33 mouse cellular contexts compared by ENCODE assay signal in the genomic region with DNA sequence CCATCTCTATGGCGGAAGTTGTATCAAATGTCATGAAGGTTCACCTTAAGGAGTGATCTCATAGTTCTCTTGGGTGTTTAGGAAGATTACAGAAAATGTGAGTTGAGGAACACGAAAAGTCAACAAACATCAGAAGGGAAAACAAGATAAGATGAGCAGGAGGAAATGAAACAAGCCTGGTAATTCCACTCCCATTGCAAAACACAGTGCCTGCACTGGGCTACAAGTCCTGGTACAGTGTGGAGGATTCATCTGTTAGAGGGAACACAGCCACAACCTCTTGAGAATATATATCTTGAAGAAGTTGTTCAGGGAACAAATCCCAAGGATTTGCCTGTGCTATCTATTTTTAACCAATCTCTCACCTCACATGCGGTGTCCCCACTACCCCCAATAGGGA.
"Had no signal": no experiment of that assay in that cellular context is flagged by ENCODE, and none has a peak within 500 bp of the region (broad histone marks: within the 10 kb centered on the region; RNA-seq: fewer than 3 reads in every experiment).

No protein-coding gene starts in this region.

- H3K36me3 ChIP-seq: hindbrain, embryonic 10.5 days; hindbrain, embryonic 13.5 days; hindbrain, embryonic 15.5 days; intestine, embryonic 15.5 days had no signal

- H3K27ac ChIP-seq: heart, embryonic 10.5 days; heart, embryonic 13.5 days; heart, embryonic 15.5 days; hindbrain, embryonic 10.5 days; hindbrain, embryonic 13.5 days; hindbrain, embryonic 14.5 days; hindbrain, embryonic 15.5 days; hindbrain, postnatal 0 days; intestine, embryonic 15.5 days; kidney, embryonic 15.5 days; kidney, postnatal 0 days; layer of hippocampus, adult 2 months had no signal

- ATAC-seq: hindbrain, embryonic 16.5 days; hindbrain, postnatal 0 days; inflammation-experienced regulatory T-cells, adult 6 months; intestine, embryonic 15.5 days; intestine, embryonic 16.5 days; intestine, postnatal 0 days had no signal

- H3K27me3 ChIP-seq: heart, embryonic 13.5 days; heart, embryonic 15.5 days; hindbrain, embryonic 13.5 days; hindbrain, embryonic 15.5 days; intestine, embryonic 15.5 days; kidney, embryonic 15.5 days had no signal

- H3K4me1 ChIP-seq: heart, embryonic 15.5 days; hindbrain, embryonic 10.5 days; hindbrain, embryonic 13.5 days; hindbrain, embryonic 15.5 days had no signal

- H3K9me3 ChIP-seq: heart, embryonic 10.5 days; heart, embryonic 13.5 days; heart, embryonic 15.5 days; hindbrain, embryonic 10.5 days; hindbrain, embryonic 13.5 days; hindbrain, embryonic 15.5 days; intestine, embryonic 15.5 days; kidney, embryonic 15.5 days had no signal

- DNase-seq: heart, postnatal 10 days; heart, postnatal 14 days; heart, postnatal 36 days; heart, postnatal 4 days; kidney, adult 11 months; kidney, adult 18-20 months; kidney, adult 2 months; kidney, adult 8-10 months; kidney, adult 9 months; kidney, postnatal 10 days; kidney, postnatal 14 days; kidney, postnatal 25 days; kidney, postnatal 36 days; kidney, postnatal 4 days; layer of hippocampus, adult 9-11 months; layer of hippocampus, postnatal 36 days had no signal

- H3K4me2 ChIP-seq: heart, embryonic 11.5 days; heart, embryonic 13.5 days; heart, embryonic 15.5 days; hindbrain, embryonic 13.5 days; hindbrain, embryonic 14.5 days; hindbrain, embryonic 15.5 days; intestine, embryonic 15.5 days; kidney, embryonic 15.5 days had no signal

- H3K4me3 ChIP-seq: heart, embryonic 10.5 days; heart, embryonic 13.5 days; heart, embryonic 15.5 days; hindbrain, embryonic 10.5 days; hindbrain, embryonic 13.5 days; hindbrain, embryonic 15.5 days; intestine, embryonic 15.5 days; kidney, embryonic 15.5 days; layer of hippocampus, adult 2 months had no signal

- H3K9ac ChIP-seq: heart, embryonic 13.5 days; heart, embryonic 15.5 days; hindbrain, embryonic 13.5 days; hindbrain, embryonic 14.5 days; hindbrain, embryonic 15.5 days; intestine, embryonic 15.5 days; kidney, embryonic 15.5 days had no signal
